Mouse (Mus musculus): Measurements from ENCODE around the gene Gsto1.
"Not testable (repeated sequence)": the region's sequence is repeated elsewhere in the genome, so short reads cannot be mapped to it uniquely, and the experiment has no call there.

Gsto1 gene

GRCm38 (mm10) chr19:47854796-47855783 lies at the start of gene Gsto1:
Gsto1 (plus strand) TSS chr19:47854970.
- peak; percentile 76 to 77 for DNase-seq

GRCm38 (mm10) chr19:47812091-47812490 lies 42.7 kb upstream of the Gsto1 start:
- DNase-seq, result no peak

- DNase-seq, result no peak
These were observed 40.0 kb upstream of the Gsto1 start for GRCm38 (mm10) chr19:47814721-47815120.

- no peak for DNase-seq
These were observed 37.1 kb upstream of the Gsto1 start for GRCm38 (mm10) chr19:47817692-47818091.

DNA sequence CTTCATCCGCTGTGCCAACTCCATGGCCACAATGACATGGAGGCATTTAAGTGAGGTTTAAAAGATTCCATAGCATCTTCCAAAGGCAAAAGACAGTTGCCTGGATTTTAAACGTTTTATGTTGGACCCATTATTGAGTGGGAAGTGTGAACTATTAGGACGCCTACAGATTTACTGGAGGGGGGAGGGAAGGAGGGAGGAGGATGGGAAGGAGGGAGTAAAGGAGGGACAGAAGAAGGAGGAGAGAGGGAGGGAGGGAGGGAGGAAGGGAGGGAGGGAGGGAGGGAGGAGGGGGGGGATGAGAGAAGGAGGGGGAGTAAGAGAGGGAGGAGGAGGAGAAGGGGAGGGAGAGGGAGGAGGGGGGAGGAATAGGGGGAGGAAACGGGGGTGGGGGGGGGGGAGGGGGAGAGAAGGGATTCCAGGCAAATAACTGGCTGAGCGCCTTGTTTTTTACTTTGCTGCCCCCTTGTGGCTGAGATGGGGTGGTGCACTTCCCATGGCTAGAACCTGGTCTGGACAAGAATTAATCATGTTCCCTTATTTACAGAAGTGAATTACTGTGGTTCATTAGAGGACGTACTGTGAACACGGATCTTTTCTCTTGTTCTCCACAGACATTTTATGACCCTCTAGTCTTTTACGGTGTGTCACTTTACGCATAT lies 33.8 kb upstream of the Gsto1 start:
- DNase-seq, result peak; percentile 81 to 84

DNA sequence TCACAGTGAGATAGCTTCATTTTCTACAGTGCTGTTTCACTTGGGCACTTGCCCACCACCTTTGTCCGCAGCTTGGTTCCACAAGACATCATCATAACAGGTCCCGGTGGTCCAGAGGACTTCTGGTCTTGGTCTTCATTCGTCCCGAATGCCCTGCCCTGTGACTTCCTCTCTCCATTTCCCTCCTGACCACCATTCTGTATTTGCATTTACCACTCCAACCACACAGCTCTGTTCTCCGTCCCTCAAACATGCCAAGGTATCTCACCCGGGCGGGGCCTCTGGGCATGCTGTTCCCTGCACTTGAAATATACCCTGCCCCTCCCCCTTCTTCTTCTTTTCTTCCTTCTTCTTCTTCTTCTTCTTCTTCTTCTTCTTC lies 33.3 kb upstream of the Gsto1 start:
- peak; percentile 24 to 26 for DNase-seq

DNA sequence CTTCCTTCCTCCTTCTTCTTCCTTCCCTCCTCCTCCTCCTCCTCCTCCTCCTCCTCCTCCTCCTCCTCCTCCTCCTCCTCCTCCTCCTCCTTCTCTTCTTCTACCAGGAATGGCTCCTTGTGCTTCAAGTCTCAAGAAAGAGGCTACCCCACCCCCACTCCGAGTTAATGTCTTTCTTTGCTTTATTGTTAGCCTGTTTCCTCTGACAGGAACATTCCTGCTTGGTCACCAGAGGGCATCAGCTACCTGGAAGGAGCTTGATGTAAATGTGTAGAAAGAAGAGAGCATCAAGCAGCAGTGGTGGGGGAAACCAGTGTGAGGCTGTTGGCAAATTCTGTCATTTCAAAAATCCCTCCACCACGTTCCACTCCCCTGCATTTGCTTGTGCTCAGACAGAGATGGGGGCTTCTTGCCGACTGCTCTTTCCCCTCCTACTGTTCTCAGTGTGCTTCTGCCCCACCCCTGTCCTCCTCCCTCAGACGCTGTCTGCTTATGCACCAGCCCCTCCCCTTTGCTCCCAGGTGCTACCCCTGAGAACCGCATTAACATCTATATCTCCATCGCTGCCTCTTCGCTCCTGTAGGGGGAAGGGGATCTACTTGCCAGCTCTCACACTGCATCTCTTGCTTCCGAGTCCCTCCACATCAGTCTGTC lies 32.5 kb upstream of the Gsto1 start:
- no peak for DNase-seq

DNA sequence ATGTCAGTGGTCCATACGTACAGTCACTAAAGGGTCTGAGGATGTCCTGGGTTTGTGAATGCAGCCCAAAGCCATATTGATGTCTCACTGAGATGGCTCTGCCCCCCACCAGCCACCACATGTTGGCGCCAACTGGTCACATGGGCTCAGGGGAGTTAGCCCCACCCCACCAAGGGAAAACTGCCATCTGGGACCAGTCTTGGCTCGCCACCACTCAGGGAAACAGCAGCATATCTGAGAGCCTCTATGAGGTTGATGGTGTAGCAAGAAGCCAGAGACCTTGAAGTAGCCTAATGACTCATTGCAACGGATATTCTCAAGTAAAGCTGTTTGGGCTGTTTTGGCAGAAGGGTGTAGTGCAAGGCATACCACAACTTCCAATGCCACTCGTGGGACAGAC lies 30.7 kb upstream of the Gsto1 start:
- DNase-seq, result no peak

GRCm38 (mm10) chr19:47829913-47830450 lies 24.8 kb upstream of the Gsto1 start:
- no peak for DNase-seq

DNA sequence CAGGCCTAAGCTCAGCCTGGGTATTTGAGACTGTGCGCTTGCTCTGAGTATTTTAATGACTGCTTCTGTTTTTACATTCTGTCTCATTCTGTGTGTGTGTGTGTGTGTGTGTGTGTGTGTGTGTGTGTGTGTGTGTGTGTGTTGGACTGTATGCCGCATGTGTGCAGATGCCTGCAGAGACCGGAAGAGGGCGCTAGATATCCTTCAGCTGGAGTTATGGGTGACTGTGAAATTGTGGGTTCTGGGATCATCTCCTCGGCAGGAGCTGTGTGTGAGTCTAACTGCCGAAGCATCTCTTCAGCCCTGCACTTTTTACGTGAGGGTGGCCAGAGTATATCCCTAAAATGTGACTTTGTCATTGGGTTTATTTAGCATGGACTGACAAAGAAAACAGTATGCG lies 23.7 kb upstream of the Gsto1 start:
- DNase-seq, result no peak

DNA sequence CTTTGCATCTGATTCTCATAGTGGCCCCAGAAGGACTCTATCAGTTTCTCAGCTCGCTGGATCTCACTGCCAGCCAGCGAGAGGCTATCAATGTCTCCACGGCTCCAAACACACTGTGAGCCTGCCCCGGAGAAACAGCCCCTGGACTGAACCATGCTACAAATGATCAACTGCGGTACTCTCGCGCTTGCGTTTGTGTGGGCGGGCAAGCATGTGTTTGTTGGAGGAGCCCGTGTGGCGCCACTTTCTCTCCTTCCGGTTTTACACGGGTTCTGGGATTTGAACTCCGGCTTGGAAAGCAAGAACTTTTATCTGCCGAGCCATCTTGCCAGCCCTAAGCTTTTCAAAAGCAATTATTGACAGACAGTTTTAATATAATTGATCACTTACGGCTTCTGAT lies 22.5 kb upstream of the Gsto1 start:
- no peak for DNase-seq

DNA sequence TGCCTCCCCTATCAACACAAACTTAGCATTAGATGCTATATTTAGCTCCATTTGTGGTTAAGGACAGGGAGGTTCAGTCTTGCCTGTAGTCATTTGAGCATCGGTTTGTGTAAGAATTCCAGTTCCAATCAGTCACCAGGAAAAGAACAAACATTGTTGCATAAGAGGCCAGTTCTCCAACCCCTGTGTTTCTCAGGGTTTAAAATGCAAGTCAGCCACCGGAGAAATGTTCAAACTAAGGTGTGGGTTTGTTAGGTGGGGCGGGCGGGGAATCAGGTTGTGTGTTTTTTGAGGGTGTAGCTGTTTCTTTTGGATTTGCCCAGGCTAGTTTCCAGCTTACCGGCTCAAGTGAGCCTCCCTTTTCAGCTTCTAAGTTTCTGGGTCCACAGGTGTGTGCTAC lies 20.2 kb upstream of the Gsto1 start:
- DNase-seq, result no peak

GRCm38 (mm10) chr19:47835776-47836175 lies 19.0 kb upstream of the Gsto1 start:
- DNase-seq, result no peak

- DNase-seq, result peak; percentile 75 to 76
These were observed 17.9 kb upstream of the Gsto1 start for GRCm38 (mm10) chr19:47836701-47837526.

GRCm38 (mm10) chr19:47837527-47837901 lies 17.3 kb upstream of the Gsto1 start:
- DNase-seq, result no peak

DNA sequence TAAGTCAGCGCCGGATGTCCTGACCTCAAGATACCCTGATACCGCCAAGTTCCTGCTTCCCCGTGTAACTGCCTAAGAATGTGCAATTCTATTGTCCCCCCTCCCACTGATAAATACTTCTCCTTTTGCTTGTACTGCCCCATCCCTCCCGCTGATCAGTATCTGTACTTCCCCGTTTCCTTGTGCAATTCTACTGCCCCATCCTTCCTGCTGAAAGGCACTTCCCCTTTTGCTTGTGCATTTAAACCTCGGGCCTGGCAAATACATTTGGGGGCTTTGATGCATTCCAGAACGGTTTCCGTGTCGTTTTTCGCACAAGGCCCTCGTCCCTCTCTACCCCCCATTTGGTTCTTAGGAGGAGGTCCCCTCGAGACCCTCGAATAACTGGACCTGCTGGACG lies 13.5 kb upstream of the Gsto1 start:
- DNase-seq, result peak in 1 of 2 experiments; percentile 13

DNA sequence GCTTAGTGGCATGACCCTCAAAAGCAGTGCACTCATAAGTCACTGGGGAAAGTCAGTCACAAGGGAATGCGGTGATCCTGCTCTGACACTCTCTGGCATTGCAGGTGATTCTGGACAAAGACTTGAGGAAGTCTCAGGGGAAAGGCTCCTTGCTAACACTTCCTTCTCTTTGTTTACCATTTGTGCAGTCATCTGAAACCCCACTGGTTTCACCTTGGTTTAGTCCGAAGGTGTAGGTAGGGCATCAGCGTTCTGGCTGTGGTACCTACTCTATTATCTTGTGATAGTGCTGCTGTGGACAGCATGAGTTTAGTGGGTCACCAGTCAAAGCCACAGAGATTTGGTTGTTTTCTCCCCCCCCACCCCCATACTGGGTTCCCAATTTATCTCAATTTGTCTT lies 5.0 kb upstream of the Gsto1 start:
- peak in 1 of 2 experiments; percentile 21 for DNase-seq

- not testable (repeated sequence) for DNase-seq
These were observed 2.6 kb upstream of the Gsto1 start for GRCm38 (mm10) chr19:47852131-47852530.

GRCm38 (mm10) chr19:47853053-47853452 lies 1.7 kb upstream of the Gsto1 start:
- no peak for DNase-seq

GRCm38 (mm10) chr19:47853951-47854795 lies 597 bp upstream of the Gsto1 start:
- no peak for DNase-seq
